Mouse (Mus musculus): Measurements from ENCODE around the gene Mdm2. TPM values are rescaled to one million over a fixed set of nuclear protein-coding genes. Genes with fewer than 3 reads are reported as not detected.
"Not testable (repeated sequence)": the region's sequence is repeated elsewhere in the genome, so short reads cannot be mapped to it uniquely, and the experiment has no call there.

Mdm2 gene
- total RNA-seq (2021), result 10 to 100 TPM; 53.5 to 56.2 TPM
- long read RNA-seq, experiment 1, transcript Mdm2-201 (12 exons, 3,099 nt), result major isoform, 34 of 76 reads
- long read RNA-seq, experiment 1, partial matches to known transcripts, result 16 of 76 reads
- long read RNA-seq, experiment 1, other reads (novel, unspliced or antisense), result 22 of 76 reads
- long read RNA-seq, experiment 2, transcript Mdm2-201 (12 exons, 3,099 nt), result major isoform, 20 of 43 reads
- long read RNA-seq, experiment 2, partial matches to known transcripts, result 13 of 43 reads
- long read RNA-seq, experiment 2, other reads (novel, unspliced or antisense), result 9 of 43 reads

GRCm38 (mm10) chr10:117710604-117711141 is at the start of gene Mdm2:
TSS of gene Mdm2 (minus strand) at chr10:117710758.
- DNase-seq (ENCODE audit: low spot score in 2 of 2), result peak; percentile 96 to 99

GRCm38 (mm10) chr10:117759844-117760630 is 49.5 kb upstream of the Mdm2 start:
- DNase-seq (ENCODE audit: low spot score in 2 of 2), result no peak

GRCm38 (mm10) chr10:117758749-117759727 is 48.5 kb upstream of the Mdm2 start:
- DNase-seq (ENCODE audit: low spot score in 2 of 2), result no peak

- not testable (repeated sequence) for DNase-seq (ENCODE audit: low spot score in 2 of 2)
These were observed 47.8 kb upstream of the Mdm2 start for GRCm38 (mm10) chr10:117758344-117758743.

GRCm38 (mm10) chr10:117757796-117758342 is 47.3 kb upstream of the Mdm2 start:
- DNase-seq (ENCODE audit: low spot score in 2 of 2), result no peak

GRCm38 (mm10) chr10:117757259-117757658 is 46.7 kb upstream of the Mdm2 start:
- DNase-seq (ENCODE audit: low spot score in 2 of 2), result no peak

- no peak for DNase-seq (ENCODE audit: low spot score in 2 of 2)
These were observed 46.2 kb upstream of the Mdm2 start for GRCm38 (mm10) chr10:117756784-117757183.

- no peak for DNase-seq (ENCODE audit: low spot score in 2 of 2)
These were observed 45.4 kb upstream of the Mdm2 start for GRCm38 (mm10) chr10:117755799-117756467.

GRCm38 (mm10) chr10:117755086-117755798 is 44.7 kb upstream of the Mdm2 start:
- DNase-seq (ENCODE audit: low spot score in 2 of 2), result no peak

- DNase-seq (ENCODE audit: low spot score in 2 of 2), result no peak
These were observed 44.0 kb upstream of the Mdm2 start for GRCm38 (mm10) chr10:117754609-117754940.

GRCm38 (mm10) chr10:117753711-117754608 is 43.4 kb upstream of the Mdm2 start:
- no peak for DNase-seq (ENCODE audit: low spot score in 2 of 2)

- no peak for DNase-seq (ENCODE audit: low spot score in 2 of 2)
These were observed 42.5 kb upstream of the Mdm2 start for GRCm38 (mm10) chr10:117752851-117753647.

GRCm38 (mm10) chr10:117752304-117752821 is 41.8 kb upstream of the Mdm2 start:
- no peak for DNase-seq (ENCODE audit: low spot score in 2 of 2)

- DNase-seq (ENCODE audit: low spot score in 2 of 2), result no peak
These were observed 41.2 kb upstream of the Mdm2 start for GRCm38 (mm10) chr10:117751744-117752143.

- no peak for DNase-seq (ENCODE audit: low spot score in 2 of 2)
These were observed 40.7 kb upstream of the Mdm2 start for GRCm38 (mm10) chr10:117751282-117751610.

GRCm38 (mm10) chr10:117750529-117751281 is 40.1 kb upstream of the Mdm2 start:
- no peak for DNase-seq (ENCODE audit: low spot score in 2 of 2)

- no peak for DNase-seq (ENCODE audit: low spot score in 2 of 2)
These were observed 39.3 kb upstream of the Mdm2 start for GRCm38 (mm10) chr10:117749787-117750343.
